Mouse (Mus musculus): Measurements from ENCODE around the gene Ahcyl2.

- no peak for TF ChIP-seq CTCF (IDR thresholded peaks at IDR 0.05; ENCODE audit: low read depth)
- no peak for TF ChIP-seq EP300 (optimal IDR thresholded peaks at IDR 0.05)
These were observed 12.8 kb downstream of the Ahcyl2 start for GRCm38 (mm10) chr6:29780571-29780970.

Measured in stomach, postnatal 0 days (tissue).